8 mouse cellular contexts compared by ENCODE assay signal in genomic region chr10:57448051-57448716, GRCm38 (mm10). TPM values are rescaled to one million over a fixed set of nuclear protein-coding genes. Genes with fewer than 3 reads are reported as not detected.
DNase-seq lines count a peak whose midpoint lies in the region; ATAC-seq and TF ChIP-seq lines count a peak whose summit lies in the region.

No protein-coding gene starts in this region.

- WGBS in heart, embryonic 14.5 days, result 3% methylated on average over 19 of the region's 19 CpGs
- WGBS in liver, adult 2 months, result 6% methylated on average over 19 of the region's 19 CpGs
- WGBS in stomach, embryonic 16.5 days, result 5% methylated on average over 19 of the region's 19 CpGs

- no peak overlapping the region for H3K27ac ChIP-seq in bone marrow macrophage, adult 2 months (ENCODE audit: insufficient read depth, low read depth, low read length)
- H3K27ac ChIP-seq in embryonic fibroblast, embryonic 13.5 days (ENCODE audit: insufficient read depth, low read length), result no peak overlapping the region
- H3K27ac ChIP-seq in heart, embryonic 14.5 days (replicated peaks in 1 of 2; ENCODE audit: control insufficient read depth in 1 of 2, insufficient read depth in 1 of 2, low read depth in 2 of 2, low read length in 2 of 2), result no peak overlapping the region
- H3K27ac ChIP-seq in liver, adult 2 months (replicated peaks; ENCODE audit: insufficient read depth, low read depth, low read length), result no peak overlapping the region
- H3K27ac ChIP-seq in stomach, embryonic 16.5 days (ENCODE audit: low read length), result no peak overlapping the region

- H3K36me3 ChIP-seq in heart, embryonic 14.5 days (ENCODE audit: control insufficient read depth, insufficient read depth, low read length), result no peaks in the 10 kb centered on the region
- H3K36me3 ChIP-seq in liver, adult 2 months (ENCODE audit: control insufficient read depth, insufficient read depth, low read length), result no peaks in the 10 kb centered on the region
- H3K36me3 ChIP-seq in stomach, embryonic 16.5 days (ENCODE audit: control insufficient read depth, insufficient read depth, low read length), result no peaks in the 10 kb centered on the region

- no peaks in the 10 kb centered on the region for H3K79me2 ChIP-seq in liver, adult 2 months (ENCODE audit: control insufficient read depth, insufficient read depth, low read length)

- peak overlapping the region; percentile 44 for H3K4me2 ChIP-seq in heart, embryonic 14.5 days (ENCODE audit: low read length)
- peak overlapping the region; percentile 30 for H3K4me2 ChIP-seq in stomach, embryonic 16.5 days (ENCODE audit: low read depth, low read length)

- no peak for TF ChIP-seq POLR2A in bone marrow macrophage, adult 2 months (IDR thresholded peaks at IDR 0.05; ENCODE audit: borderline replicate concordance, low read depth, low read length)
- no peak for TF ChIP-seq POLR2A in embryonic fibroblast, embryonic 13.5 days (IDR thresholded peaks at IDR 0.05; ENCODE audit: low read depth, low read length)
- no peak for TF ChIP-seq POLR2A in liver, adult 2 months (IDR thresholded peaks at IDR 0.05; ENCODE audit: extremely low read depth, insufficient read depth, low read length)

- peak; percentile 98 for TF ChIP-seq CTCF in bone marrow macrophage, adult 2 months (IDR thresholded peaks at IDR 0.05; ENCODE audit: low read depth, low read length)
- TF ChIP-seq CTCF in embryonic fibroblast, embryonic 13.5 days (IDR thresholded peaks at IDR 0.05; ENCODE audit: borderline replicate concordance, insufficient read depth, low read length), result peak; percentile 66
- peak; percentile 89 for TF ChIP-seq CTCF in liver, adult 2 months (IDR thresholded peaks at IDR 0.05; ENCODE audit: low read depth, low read length)

- no peak overlapping the region for H3K4me3 ChIP-seq in bone marrow macrophage, adult 2 months (ENCODE audit: insufficient read depth, low read length)
- H3K4me3 ChIP-seq in embryonic fibroblast, embryonic 13.5 days (ENCODE audit: insufficient read depth, low read length), result no peak overlapping the region
- H3K4me3 ChIP-seq in heart, embryonic 14.5 days (ENCODE audit: control insufficient read depth in 1 of 2, insufficient read depth in 1 of 2, low read depth in 1 of 2, low read length in 2 of 2), result peak overlapping the region in 1 of 2 experiments; percentile 32; a peak in 2 of 4 replicates
- peak overlapping the region; percentile 21; the same call in 1 of the 2 replicates for H3K4me3 ChIP-seq in liver, adult 2 months (ENCODE audit: insufficient read depth, low read depth, low read length)
- peak overlapping the region; percentile 22 for H3K4me3 ChIP-seq in stomach, embryonic 16.5 days (replicated peaks; ENCODE audit: low read length)

- ATAC-seq in heart, embryonic 14.5 days (ENCODE audit: insufficient number of reproducible peaks, insufficient read depth, low FRiP score, low read depth), result no peak
- no peak for ATAC-seq in stomach, embryonic 16.5 days (ENCODE audit: insufficient read depth, low FRiP score)

- no peaks in the 10 kb centered on the region for H3K9me3 ChIP-seq in heart, embryonic 14.5 days (ENCODE audit: control insufficient read depth, low read length)
- no peaks in the 10 kb centered on the region for H3K9me3 ChIP-seq in stomach, embryonic 16.5 days (replicated peaks; ENCODE audit: control insufficient read depth, low read length)

- no peak overlapping the region for H3K9ac ChIP-seq in heart, embryonic 14.5 days (ENCODE audit: low read length)
- no peak overlapping the region for H3K9ac ChIP-seq in liver, adult 2 months (ENCODE audit: low read depth, low read length)
- no peak overlapping the region for H3K9ac ChIP-seq in stomach, embryonic 16.5 days (ENCODE audit: low read length)

- H3K4me1 ChIP-seq in bone marrow macrophage, adult 2 months (ENCODE audit: control insufficient read depth, insufficient read depth, low read length), result no peaks in the 10 kb centered on the region
- H3K4me1 ChIP-seq in embryonic fibroblast, embryonic 13.5 days (ENCODE audit: control insufficient read depth, insufficient read depth, low read length), result no peaks in the 10 kb centered on the region
- H3K4me1 ChIP-seq in heart, embryonic 14.5 days (ENCODE audit: control insufficient read depth in 2 of 2, insufficient read depth in 2 of 2, low read length in 2 of 2), result no peaks in the 10 kb centered on the region
- H3K4me1 ChIP-seq in liver, adult 2 months (ENCODE audit: control insufficient read depth, insufficient read depth, low read length), result no peaks in the 10 kb centered on the region
- H3K4me1 ChIP-seq in stomach, embryonic 16.5 days (ENCODE audit: control insufficient read depth, insufficient read depth, low read length), result no peaks in the 10 kb centered on the region

- peak; percentile 86 for DNase-seq in CD4-positive, CD25-positive, alpha-beta regulatory T cell, adult 2 months (ENCODE audit: low read depth, low spot score)
- peak; percentile 87 for DNase-seq in kidney, postnatal 10 days
- peak; percentile 54 for DNase-seq in liver, adult 2 months (ENCODE audit: extremely low read depth, low read depth, low spot score)
- DNase-seq in naive thymus-derived CD4-positive, alpha-beta T cell, adult 2 months (ENCODE audit: low read depth), result peak; percentile 84

- no peaks in the 10 kb centered on the region for H3K27me3 ChIP-seq in heart, embryonic 14.5 days (ENCODE audit: control insufficient read depth, insufficient read depth, low read length)
- peaks cover 2% of the 10 kb centered on the region; the same call in 1 of the 2 replicates for H3K27me3 ChIP-seq in liver, adult 2 months (ENCODE audit: control insufficient read depth, insufficient read depth, low read length)
- H3K27me3 ChIP-seq in stomach, embryonic 16.5 days (ENCODE audit: control insufficient read depth, insufficient read depth, low read length), result no peaks in the 10 kb centered on the region

RNA-seq across cellular contexts. Expression of gene Hsf2, which starts 38.0 kb away (rescaled TPM):
- polyA plus RNA-seq in bone marrow macrophage, adult 2 months (2012; ENCODE audit: insufficient read depth, insufficient read length, missing spikeins), result 22.4 and 25.5 TPM in 2 replicates
- 21.9 and 32.1 TPM in 2 replicates for polyA plus RNA-seq in embryonic fibroblast, embryonic 13.5 days (2011; ENCODE audit: insufficient read length, low read depth, missing spikeins)
- polyA plus RNA-seq in heart, embryonic 14.5 days (2014; fragmentation: Nextera tagmentation; extraction: Ambion mirVana), result 27.4 and 28.2 TPM in 2 replicates
- 30.5 and 33.0 TPM in 2 replicates for total RNA-seq in liver, adult 2 months (2014; rRNA removed)
- polyA plus RNA-seq in liver, adult 2 months (2012; rRNA removed), result 6.3 and 6.7 TPM in 2 replicates
- 21.3 and 21.8 TPM in 2 replicates for polyA plus RNA-seq in stomach, embryonic 16.5 days (2015; fragmentation: Nextera tagmentation; extraction: Ambion mirVana)

Comparison
In these comparisons a context has a peak if more than half of its experiments do, and no peak if none do; other contexts are left out.
1. H3K4me3 ChIP-seq: peak in liver, adult 2 months (single experiment) and stomach, embryonic 16.5 days (single experiment); none in bone marrow macrophage, adult 2 months (single experiment) and embryonic fibroblast, embryonic 13.5 days (single experiment).
2. Peak in every context shown above with its lines, with median percentiles within 50 percentile points of each other: DNase-seq and CTCF ChIP-seq.